Mouse (Mus musculus) CH12.LX (cell line): Measurements from ENCODE around the gene Ube2o. TPM values are rescaled to one million over a fixed set of nuclear protein-coding genes. Genes with fewer than 3 reads are reported as not detected.

Experiments used
- DNase-seq: peaks from one replicate; pipeline ENCODE4 v3.0.0-alpha.2; 2013; ENCODE audit errors: extremely low read depth
- H3K27ac ChIP-seq: 2 replicates; pipeline ENCODE4 v1.5.1; 2012; ENCODE audit warnings: low read depth, mild to moderate bottlenecking, control low read depth, moderate library complexity; ENCODE audit not compliant: insufficient read depth
- H3K27me3 ChIP-seq: replicated peaks from 2 replicates; pipeline ENCODE3; 2012; ENCODE audit warnings: inconsistent platforms
- H3K36me3 ChIP-seq, 2 experiments: replicated peaks in 1 of 2; 2 replicates each; pipeline versions ENCODE3 to v1.6.1; 2012; ENCODE audit warnings: inconsistent platforms in 1 of 2, low read length in 1 of 2, mild to moderate bottlenecking in 1 of 2, mixed read lengths in 1 of 2, moderate library complexity in 1 of 2; ENCODE audit not compliant: control insufficient read depth in 1 of 2, insufficient read depth in 1 of 2
- H3K4me1 ChIP-seq, 2 experiments: 2 replicates each; pipeline ENCODE4 v1.6.1; 2012; ENCODE audit warnings: inconsistent platforms in 1 of 2, moderate library complexity in 1 of 2; ENCODE audit not compliant: insufficient read depth in 2 of 2, control insufficient read depth in 1 of 2
- H3K4me2 ChIP-seq: 2 replicates; pipeline ENCODE4 v1.6.1; 2012; ENCODE audit warnings: low read depth, mild to moderate bottlenecking, control low read depth; ENCODE audit not compliant: poor library complexity, insufficient read depth, severe bottlenecking
- H3K4me3 ChIP-seq, 3 experiments: fragments of 150-350 bp in 1 of 3; sonication (generic) in 1 of 3; replicated peaks in 1 of 3; 2 replicates each; pipeline versions ENCODE3 to v1.5.1; 2011 to 2012; ENCODE audit warnings: low read depth in 2 of 3, low read length in 2 of 3, mild to moderate bottlenecking in 2 of 3, moderate library complexity in 2 of 3, control low read depth in 1 of 3, improper control_type of control experiment in 1 of 3, inconsistent platforms in 1 of 3, mixed read lengths in 1 of 3; ENCODE audit not compliant: poor library complexity in 1 of 3
- H3K79me2 ChIP-seq: replicated peaks from 2 replicates; pipeline ENCODE4 v1.6.1; 2012; ENCODE audit warnings: mild to moderate bottlenecking, moderate library complexity; ENCODE audit not compliant: control insufficient read depth, poor library complexity, insufficient read depth, severe bottlenecking; ENCODE audit errors: extremely low read depth
- H3K9ac ChIP-seq: 2 replicates; pipeline ENCODE4 v1.6.1; 2012; ENCODE audit warnings: low read depth, mild to moderate bottlenecking, control low read depth, moderate library complexity; ENCODE audit not compliant: insufficient read depth
- H3K9me3 ChIP-seq: replicated peaks from 2 replicates; pipeline ENCODE3; 2012; ENCODE audit warnings: low read length, inconsistent platforms, mixed read lengths
- GABPA ChIP-seq: IDR thresholded peaks from 2 replicates; pipeline ENCODE4 v1.6.1; 2012; ENCODE audit warnings: low read depth, low read length, improper control_type of control experiment, inconsistent platforms; ENCODE audit not compliant: insufficient replicate concordance
- NELFE ChIP-seq: IDR thresholded peaks from 2 replicates; pipeline ENCODE4 v1.6.1; 2011; ENCODE audit warnings: low read depth, low read length, improper control_type of control experiment
- POLR2AphosphoS2 ChIP-seq: IDR thresholded peaks from 2 replicates; pipeline ENCODE4 v1.6.1; 2011; ENCODE audit warnings: low read depth, low read length, improper control_type of control experiment
- RCOR1 ChIP-seq: conservative IDR thresholded peaks from 2 replicates; pipeline ENCODE4 v1.6.1; 2012; ENCODE audit warnings: low read depth, mild to moderate bottlenecking, inconsistent platforms, low read length, improper control_type of control experiment
- UBTF ChIP-seq: IDR thresholded peaks from 2 replicates; pipeline ENCODE4 v1.6.1; 2012; ENCODE audit warnings: low read depth, mild to moderate bottlenecking, inconsistent platforms, low read length, improper control_type of control experiment, moderate library complexity
- USF1 ChIP-seq: IDR thresholded peaks from 2 replicates; pipeline ENCODE4 v1.6.1; 2014; ENCODE audit warnings: low read depth, mild to moderate bottlenecking, inconsistent platforms, low read length, improper control_type of control experiment
- dilution Hi-C: fragments of 300-500 bp; cut with MboI; formaldehyde crosslinking; loops from 2 replicates; pipeline ENCODE4 v1.14.3; 2020; ENCODE audit warnings: low sequenced_read_pairs; ENCODE audit not compliant: extremely low pct_unique_long_range_greater_than_20kb, extremely low pct_ligation_motif_present
- in situ Hi-C: fragments of 300-500 bp; cut with MboI; formaldehyde crosslinking; loops from 3 replicates; pipeline ENCODE4 v1.14.3; 2019; ENCODE audit warnings: low sequenced_read_pairs, low pct_ligation_motif_present, low pct_unique_long_range_greater_than_20kb, mixed read lengths
- polyA plus RNA-seq: library from polyadenylated mRNA; unstranded; fragments of >175 nt; gene quantifications from 2 replicates; pipeline ENCODE4 v1.2.1, GENCODE M21; 2012; ENCODE audit warnings: low read depth; ENCODE audit not compliant: insufficient read length
- total RNA-seq, 2 experiments: library from RNA; depleted of rRNA; stranded (reverse); fragments of 300-350 nt in 1 of 2; fragments of >200 nt in 1 of 2; gene quantifications; 2 replicates each; pipeline ENCODE4 v1.2.3; 2012 to 2014

Gene Ube2o
- total and polyA plus RNA-seq, 3 experiments = 12.7 to 61.7 (median 42.8) TPM

GRCm38 (mm10) chr11:116488207-116488606, 93.0 kb downstream of the Ube2o start:
- no peak for DNase-seq
- no peak overlapping the region for H3K4me3 ChIP-seq
- H3K4me1 ChIP-seq = peaks cover 0 to 12% of the 10 kb centered on the region in 2 experiments; a peak in 2 of 4 replicates
- H3K27me3 ChIP-seq = no peaks in the 10 kb centered on the region
- H3K36me3 ChIP-seq = peaks cover 39 to 49% of the 10 kb centered on the region in 2 experiments
- no peak overlapping the region for H3K27ac ChIP-seq
- H3K4me2 ChIP-seq = no peak overlapping the region
- H3K9ac ChIP-seq = no peak overlapping the region
- H3K79me2 ChIP-seq = peaks cover 19% of the 10 kb centered on the region
- H3K9me3 ChIP-seq = peaks cover 8% of the 10 kb centered on the region
- in situ Hi-C loops (no loop called here), dilution Hi-C loops (no loop called here)
- no peak for TF ChIP-seq UBTF
- no peak for TF ChIP-seq GABPA
- TF ChIP-seq NELFE = no peak
- no peak for TF ChIP-seq RCOR1
- no peak for TF ChIP-seq USF1
- TF ChIP-seq POLR2AphosphoS2 = no peak

Other genes with a start within 250 kb of the Ube2o start
- 0.67 and 2.6 TPM in 2 replicates for gene Foxj1, start 246.0 kb downstream of the Ube2o start, total RNA-seq (2012; rRNA removed)
- gene Foxj1, start 246.0 kb downstream of the Ube2o start, total RNA-seq (2014; rRNA removed) = 2.0 and 3.0 TPM in 2 replicates
- 0.12 and 0.26 TPM in 2 replicates for gene Foxj1, start 246.0 kb downstream of the Ube2o start, polyA plus RNA-seq
- gene Rnf157, start 168.4 kb downstream of the Ube2o start, total RNA-seq (2012; rRNA removed) = 17.2 and 39.3 TPM in 2 replicates
- gene Rnf157, start 168.4 kb downstream of the Ube2o start, total RNA-seq (2014; rRNA removed) = 7.2 and 8.7 TPM in 2 replicates
- gene Rnf157, start 168.4 kb downstream of the Ube2o start, polyA plus RNA-seq = 8.7 and 10.9 TPM in 2 replicates
- gene Ubald2, start 147.4 kb downstream of the Ube2o start, total RNA-seq (2012; rRNA removed) = 321 and 436 TPM in 2 replicates
- 291 and 336 TPM in 2 replicates for gene Ubald2, start 147.4 kb downstream of the Ube2o start, total RNA-seq (2014; rRNA removed)
- 222 and 228 TPM in 2 replicates for gene Ubald2, start 147.4 kb downstream of the Ube2o start, polyA plus RNA-seq
- 0.13 and 0.38 TPM in 2 replicates for gene Qrich2, start 115.2 kb downstream of the Ube2o start, total RNA-seq (2012; rRNA removed)
- gene Qrich2, start 115.2 kb downstream of the Ube2o start, total RNA-seq (2014; rRNA removed) = 0.23 and 0.32 TPM in 2 replicates
- 0.29 and 0.37 TPM in 2 replicates for gene Qrich2, start 115.2 kb downstream of the Ube2o start, polyA plus RNA-seq
- gene Prpsap1, start 87.2 kb downstream of the Ube2o start, total RNA-seq (2012; rRNA removed) = 114 and 118 TPM in 2 replicates
- 79.8 and 93.5 TPM in 2 replicates for gene Prpsap1, start 87.2 kb downstream of the Ube2o start, total RNA-seq (2014; rRNA removed)
- 112 and 114 TPM in 2 replicates for gene Prpsap1, start 87.2 kb downstream of the Ube2o start, polyA plus RNA-seq
- 0.84 and 2.1 TPM in 2 replicates for gene Sphk1, start 50.5 kb downstream of the Ube2o start, total RNA-seq (2012; rRNA removed)
- gene Sphk1, start 50.5 kb downstream of the Ube2o start, total RNA-seq (2014; rRNA removed) = 0.20 and 0.89 TPM in 2 replicates
- gene Sphk1, start 50.5 kb downstream of the Ube2o start, polyA plus RNA-seq = 0.26 and 0.50 TPM in 2 replicates
- not detected in 2 replicates for gene Aanat, start 5.0 kb upstream of the Ube2o start, total RNA-seq (2012; rRNA removed)
- gene Aanat, start 5.0 kb upstream of the Ube2o start, total RNA-seq (2014; rRNA removed) = not detected in 2 replicates
- not detected in 2 replicates for gene Aanat, start 5.0 kb upstream of the Ube2o start, polyA plus RNA-seq
- 8.5 and 12.1 TPM in 2 replicates for gene Rhbdf2, start 45.6 kb upstream of the Ube2o start, total RNA-seq (2012; rRNA removed)
- 3.1 and 3.4 TPM in 2 replicates for gene Rhbdf2, start 45.6 kb upstream of the Ube2o start, total RNA-seq (2014; rRNA removed)
- 11.8 and 14.7 TPM in 2 replicates for gene Rhbdf2, start 45.6 kb upstream of the Ube2o start, polyA plus RNA-seq
- gene Prcd, start 72.1 kb upstream of the Ube2o start, total RNA-seq (2012; rRNA removed) = not detected in 2 replicates
- gene Prcd, start 72.1 kb upstream of the Ube2o start, total RNA-seq (2014; rRNA removed) = not detected in 2 replicates
- gene Prcd, start 72.1 kb upstream of the Ube2o start, polyA plus RNA-seq = not detected in 2 replicates
- not detected in 2 replicates for gene Cygb, start 72.9 kb upstream of the Ube2o start, total RNA-seq (2012; rRNA removed)
- not detected in 2 replicates for gene Cygb, start 72.9 kb upstream of the Ube2o start, total RNA-seq (2014; rRNA removed)
- gene Cygb, start 72.9 kb upstream of the Ube2o start, polyA plus RNA-seq = 0.11 TPM in 1 of 2 replicates, not detected in the other
- gene St6galnac1, start 194.1 kb upstream of the Ube2o start, total RNA-seq (2012; rRNA removed) = not detected in 2 replicates
- not detected in 2 replicates for gene St6galnac1, start 194.1 kb upstream of the Ube2o start, total RNA-seq (2014; rRNA removed)
- gene St6galnac1, start 194.1 kb upstream of the Ube2o start, polyA plus RNA-seq = not detected in 2 replicates
- gene Mxra7, start 246.6 kb upstream of the Ube2o start, total RNA-seq (2012; rRNA removed) = not detected in 2 replicates
- not detected in 2 replicates for gene Mxra7, start 246.6 kb upstream of the Ube2o start, total RNA-seq (2014; rRNA removed)
- not detected in 2 replicates for gene Mxra7, start 246.6 kb upstream of the Ube2o start, polyA plus RNA-seq